Mouse (Mus musculus) CH12.LX (cell line): ENCODE data around the gene Cped1. TPM values are rescaled to one million over a fixed set of nuclear protein-coding genes. Genes with fewer than 3 reads are reported as not detected.

ENCODE experiments used
- DNase-seq: peaks from one replicate; pipeline ENCODE4 v3.0.0-alpha.2; 2013; ENCODE audit errors: extremely low read depth
- H3K27ac ChIP-seq: 2 replicates; pipeline ENCODE4 v1.5.1; 2012; ENCODE audit warnings: low read depth, mild to moderate bottlenecking, control low read depth, moderate library complexity; ENCODE audit not compliant: insufficient read depth
- H3K27me3 ChIP-seq: replicated peaks from 2 replicates; pipeline ENCODE3; 2012; ENCODE audit warnings: inconsistent platforms
- H3K36me3 ChIP-seq, 2 experiments: replicated peaks in 1 of 2; 2 replicates each; pipeline versions ENCODE3 to v1.6.1; 2012; ENCODE audit warnings: inconsistent platforms in 1 of 2, low read length in 1 of 2, mild to moderate bottlenecking in 1 of 2, mixed read lengths in 1 of 2, moderate library complexity in 1 of 2; ENCODE audit not compliant: control insufficient read depth in 1 of 2, insufficient read depth in 1 of 2
- H3K4me1 ChIP-seq, 2 experiments: 2 replicates each; pipeline ENCODE4 v1.6.1; 2012; ENCODE audit warnings: inconsistent platforms in 1 of 2, moderate library complexity in 1 of 2; ENCODE audit not compliant: insufficient read depth in 2 of 2, control insufficient read depth in 1 of 2
- H3K4me2 ChIP-seq: 2 replicates; pipeline ENCODE4 v1.6.1; 2012; ENCODE audit warnings: low read depth, mild to moderate bottlenecking, control low read depth; ENCODE audit not compliant: poor library complexity, insufficient read depth, severe bottlenecking
- H3K4me3 ChIP-seq, 3 experiments: fragments of 150-350 bp in 1 of 3; sonication (generic) in 1 of 3; replicated peaks in 1 of 3; 2 replicates each; pipeline versions ENCODE3 to v1.5.1; 2011 to 2012; ENCODE audit warnings: low read depth in 2 of 3, low read length in 2 of 3, mild to moderate bottlenecking in 2 of 3, moderate library complexity in 2 of 3, control low read depth in 1 of 3, improper control_type of control experiment in 1 of 3, inconsistent platforms in 1 of 3, mixed read lengths in 1 of 3; ENCODE audit not compliant: poor library complexity in 1 of 3
- H3K79me2 ChIP-seq: replicated peaks from 2 replicates; pipeline ENCODE4 v1.6.1; 2012; ENCODE audit warnings: mild to moderate bottlenecking, moderate library complexity; ENCODE audit not compliant: control insufficient read depth, poor library complexity, insufficient read depth, severe bottlenecking; ENCODE audit errors: extremely low read depth
- H3K9ac ChIP-seq: 2 replicates; pipeline ENCODE4 v1.6.1; 2012; ENCODE audit warnings: low read depth, mild to moderate bottlenecking, control low read depth, moderate library complexity; ENCODE audit not compliant: insufficient read depth
- H3K9me3 ChIP-seq: replicated peaks from 2 replicates; pipeline ENCODE3; 2012; ENCODE audit warnings: low read length, inconsistent platforms, mixed read lengths
- CTCF ChIP-seq, 2 experiments: IDR thresholded peaks in 1 of 2; conservative IDR thresholded peaks in 1 of 2; 2 replicates each; pipeline ENCODE4 v1.5.1; 2011 to 2012; ENCODE audit warnings: low read depth in 2 of 2, low read length in 2 of 2, improper control_type of control experiment in 1 of 2, inconsistent platforms in 1 of 2, mild to moderate bottlenecking in 1 of 2, moderate library complexity in 1 of 2
- E2F4 ChIP-seq: IDR thresholded peaks from 2 replicates; pipeline ENCODE4 v1.6.1; 2011; ENCODE audit warnings: low read depth, low read length, improper control_type of control experiment; ENCODE audit not compliant: insufficient replicate concordance
- ELF1 ChIP-seq: IDR thresholded peaks from 2 replicates; pipeline ENCODE4 v1.6.1; 2014; ENCODE audit warnings: low read depth, mild to moderate bottlenecking, inconsistent platforms, low read length, improper control_type of control experiment
- EP300 ChIP-seq: IDR thresholded peaks from 2 replicates; pipeline ENCODE4 v1.6.1; 2011; ENCODE audit warnings: low read length, improper control_type of control experiment
- ETS1 ChIP-seq: conservative IDR thresholded peaks from 2 replicates; pipeline ENCODE4 v1.6.1; 2012; ENCODE audit warnings: low read depth, mild to moderate bottlenecking, inconsistent platforms, low read length, improper control_type of control experiment, moderate library complexity
- GABPA ChIP-seq: IDR thresholded peaks from 2 replicates; pipeline ENCODE4 v1.6.1; 2012; ENCODE audit warnings: low read depth, low read length, improper control_type of control experiment, inconsistent platforms; ENCODE audit not compliant: insufficient replicate concordance
- IRF4 ChIP-seq: IDR thresholded peaks from 2 replicates; pipeline ENCODE4 v1.6.1; 2014; ENCODE audit warnings: low read depth, mild to moderate bottlenecking, inconsistent platforms, low read length, improper control_type of control experiment
- JUN ChIP-seq: IDR thresholded peaks from 2 replicates; pipeline ENCODE4 v1.6.1; 2011; ENCODE audit warnings: low read depth, mild to moderate bottlenecking, low read length, improper control_type of control experiment, moderate library complexity; ENCODE audit not compliant: insufficient read depth
- JUND ChIP-seq: conservative IDR thresholded peaks from 2 replicates; pipeline ENCODE4 v1.6.1; 2011; ENCODE audit warnings: low read depth, low read length, improper control_type of control experiment
- MAX ChIP-seq: IDR thresholded peaks from 2 replicates; pipeline ENCODE4 v1.6.1; 2011; ENCODE audit warnings: low read length, improper control_type of control experiment
- MEF2A ChIP-seq: IDR thresholded peaks from 2 replicates; pipeline ENCODE4 v1.6.1; 2014; ENCODE audit warnings: low read depth, mild to moderate bottlenecking, inconsistent platforms, low read length, improper control_type of control experiment, borderline replicate concordance
- MYC ChIP-seq: IDR thresholded peaks from 2 replicates; pipeline ENCODE4 v1.6.1; 2011; ENCODE audit warnings: low read depth, mild to moderate bottlenecking, improper control_type of control experiment, low read length
- ZNF384 ChIP-seq: IDR thresholded peaks from 2 replicates; pipeline ENCODE4 v1.6.1; 2012; ENCODE audit warnings: low read depth, low read length, improper control_type of control experiment, inconsistent platforms
- dilution Hi-C: fragments of 300-500 bp; cut with MboI; formaldehyde crosslinking; loops from 2 replicates; pipeline ENCODE4 v1.14.3; 2020; ENCODE audit warnings: low sequenced_read_pairs; ENCODE audit not compliant: extremely low pct_unique_long_range_greater_than_20kb, extremely low pct_ligation_motif_present
- in situ Hi-C: fragments of 300-500 bp; cut with MboI; formaldehyde crosslinking; loops from 3 replicates; pipeline ENCODE4 v1.14.3; 2019; ENCODE audit warnings: low sequenced_read_pairs, low pct_ligation_motif_present, low pct_unique_long_range_greater_than_20kb, mixed read lengths
- polyA plus RNA-seq: library from polyadenylated mRNA; unstranded; fragments of >175 nt; gene quantifications from 2 replicates; pipeline ENCODE4 v1.2.1, GENCODE M21; 2012; ENCODE audit warnings: low read depth; ENCODE audit not compliant: insufficient read length
- total RNA-seq, 2 experiments: library from RNA; depleted of rRNA; stranded (reverse); fragments of 300-350 nt in 1 of 2; fragments of >200 nt in 1 of 2; gene quantifications; 2 replicates each; pipeline ENCODE4 v1.2.3; 2012 to 2014

The Cped1 gene
- total and polyA plus RNA-seq, 3 experiments = 0.51 to 6.8 (median 1.1) TPM

DNA sequence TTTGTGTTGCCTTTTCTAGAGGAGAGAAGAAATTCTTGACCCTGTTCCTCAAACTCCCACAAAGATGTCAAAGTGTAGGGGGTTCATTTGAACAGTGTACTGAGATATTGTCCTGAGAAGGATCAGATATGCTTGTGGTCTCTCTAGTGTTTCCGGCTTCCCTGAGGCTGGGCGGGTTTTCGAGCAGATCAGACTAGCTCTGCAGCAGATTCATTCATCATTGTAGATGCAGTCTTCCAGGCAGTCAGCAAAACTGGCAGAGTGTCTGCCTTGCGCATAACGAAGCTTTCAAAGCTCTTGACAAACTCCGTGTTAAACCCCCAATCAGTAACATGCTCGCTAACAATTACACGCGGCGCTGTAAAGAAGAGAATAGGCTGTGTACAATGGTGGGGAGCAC lies 194.6 kb downstream of the Cped1 start:
- Histone ChIP-seq H3K9me3 (peaks cover 1% of the 10 kb centered on the region), H3K79me2 (no peaks in the 10 kb centered on the region), H3K4me3 (no peak overlapping the region), H3K4me1 (0 out of 4 replicates have a peak, but pooled peaks cover 0 to 3% of the 10 kb centered on the region in 2 experiments), H3K36me3 (no peaks in the 10 kb centered on the region), H3K27ac (no peak overlapping the region), H3K9ac (no peak overlapping the region), H3K4me2 (no peak overlapping the region), H3K27me3 (no peaks in the 10 kb centered on the region)
- dilution Hi-C loops = no loop called here
- in situ Hi-C loops = no loop called here
- TF ChIP-seq MYC = no peak
- DNase-seq = no peak

DNA sequence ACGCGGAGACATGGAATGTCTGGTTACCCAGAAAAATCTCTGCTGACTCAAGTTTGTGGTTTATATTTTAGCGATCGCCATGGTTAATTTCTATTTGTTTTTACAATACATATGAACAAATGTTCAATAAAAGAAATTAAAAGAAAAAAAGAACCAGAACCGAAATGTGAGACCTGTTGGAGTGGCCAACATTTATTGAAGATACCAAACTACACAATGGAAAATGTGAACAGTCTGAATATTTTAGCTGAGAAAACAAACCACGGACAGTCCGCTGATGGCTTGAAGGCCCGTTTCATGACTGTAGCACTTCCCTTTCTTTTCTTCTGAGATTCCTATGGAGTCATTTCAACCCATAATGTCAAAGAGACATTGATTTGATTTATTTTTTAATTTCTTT lies 201.3 kb downstream of the Cped1 start:
- Histone ChIP-seq H3K79me2 (no peaks in the 10 kb centered on the region), H3K27ac (no peak overlapping the region), H3K4me3 (no peak overlapping the region)
- in situ Hi-C loops = no loop called here
- DNase-seq = peak; percentile 20
- TF ChIP-seq ZNF384 = 0 out of 2 replicates have a peak, but pooled peaks have one; percentile 8
- TF ChIP-seq EP300 = peak; percentile 74
- no peak for TF ChIP-seq GABPA
- TF ChIP-seq JUND = 0 out of 2 replicates have a peak, but pooled peaks have one; percentile 37
- no peak for TF ChIP-seq E2F4
- TF ChIP-seq ELF1 = no peak
- peak; percentile 56; the same call in 1 of the 2 replicates for TF ChIP-seq JUN
- no peak for TF ChIP-seq CTCF (conservative IDR thresholded peaks at IDR 0.05 in 1 of 2, IDR thresholded peaks at IDR 0.05 in 1 of 2; ENCODE audit: low read depth in 2 of 2, low read length in 2 of 2)
- TF ChIP-seq MEF2A = 0 out of 2 replicates have a peak, but pooled peaks have one; percentile 25
- peak; percentile 69 for TF ChIP-seq IRF4
- TF ChIP-seq ETS1 = 0 out of 2 replicates have a peak, but pooled peaks have one; percentile 26
- no peak for TF ChIP-seq MAX
- TF ChIP-seq, all 38 proteins: peak for 7
- H3K4me1 ChIP-seq = peaks cover 0 to 5% of the 10 kb centered on the region in 2 experiments; a peak in 1 of 4 replicates
- H3K4me2 ChIP-seq = peak overlapping the region; percentile 44; the same call in 1 of the 2 replicates
- H3K27me3 ChIP-seq = no peaks in the 10 kb centered on the region
- dilution Hi-C loops = no loop called here
- no peaks in the 10 kb centered on the region for H3K36me3 ChIP-seq
- peaks cover 1% of the 10 kb centered on the region for H3K9me3 ChIP-seq
- peak overlapping the region; percentile 13; the same call in 1 of the 2 replicates for H3K9ac ChIP-seq
